Mouse (Mus musculus) bone marrow, adult 2 months (tissue): ENCODE measurements around the gene Epb41l1. TPM values are rescaled to one million over a fixed set of nuclear protein-coding genes. Genes with fewer than 3 reads are reported as not detected.
A peak's percentile ranks its signal among the peaks of the same experiment; 100 is the strongest.

Experiments
- H3K27ac ChIP-seq: fragments of 200-500 bp; 2 replicates; pipeline ENCODE4 v1.5.1; 2012; ENCODE audit warnings: low read depth, mild to moderate bottlenecking, control low read depth, inconsistent platforms, low read length; ENCODE audit not compliant: control insufficient read depth, poor library complexity, insufficient read depth
- H3K4me1 ChIP-seq: fragments of 200-500 bp; 2 replicates; pipeline ENCODE4 v1.6.1; 2011; ENCODE audit warnings: low read length; ENCODE audit not compliant: control insufficient read depth, insufficient read depth
- H3K4me3 ChIP-seq: fragments of 200-500 bp; replicated peaks from 2 replicates; pipeline ENCODE3; 2011; ENCODE audit warnings: mild to moderate bottlenecking, low read depth, low read length, control low read depth; ENCODE audit not compliant: control insufficient read depth
- CTCF ChIP-seq: fragments of 200-500 bp; IDR thresholded peaks from 2 replicates; pipeline ENCODE4 v1.5.1; 2011; ENCODE audit warnings: low read length, control low read depth; ENCODE audit not compliant: control insufficient read depth, insufficient read depth
- POLR2A ChIP-seq: fragments of 200-500 bp; IDR thresholded peaks from 2 replicates; pipeline ENCODE4 v1.6.1; 2011; ENCODE audit warnings: low read depth, mild to moderate bottlenecking, control low read depth, low read length, borderline replicate concordance; ENCODE audit not compliant: control insufficient read depth
- WGBS: fragments of 180-500 bp; shearing (Covaris S2); methylation state at CpG from one replicate; pipeline ENCODE4 v1.1.7; 2018; 5-methylcytosine and 5-hydroxymethylcytosine counted together
- polyA plus RNA-seq: library from polyadenylated mRNA; stranded (reverse); fragments of >200 nt; gene quantifications from 2 replicates; pipeline ENCODE4 v1.2.4, GENCODE M21; 2011; ENCODE audit warnings: low replicate concordance; ENCODE audit not compliant: missing spikeins, insufficient read depth, insufficient read length

Epb41l1 gene
- polyA plus RNA-seq, 1 experiment, result 9.1 TPM

GRCm38 (mm10) chr2:156470938-156471337 lies 50.2 kb downstream of the Epb41l1 start:
- H3K4me3 ChIP-seq, result no peak overlapping the region
- TF ChIP-seq CTCF (no peak), POLR2A (no peak)
- H3K4me1 ChIP-seq, result no peaks in the 10 kb centered on the region
- 91% methylated on average over 7 of the region's 7 CpGs for WGBS
- H3K27ac ChIP-seq, result no peak overlapping the region

DNA sequence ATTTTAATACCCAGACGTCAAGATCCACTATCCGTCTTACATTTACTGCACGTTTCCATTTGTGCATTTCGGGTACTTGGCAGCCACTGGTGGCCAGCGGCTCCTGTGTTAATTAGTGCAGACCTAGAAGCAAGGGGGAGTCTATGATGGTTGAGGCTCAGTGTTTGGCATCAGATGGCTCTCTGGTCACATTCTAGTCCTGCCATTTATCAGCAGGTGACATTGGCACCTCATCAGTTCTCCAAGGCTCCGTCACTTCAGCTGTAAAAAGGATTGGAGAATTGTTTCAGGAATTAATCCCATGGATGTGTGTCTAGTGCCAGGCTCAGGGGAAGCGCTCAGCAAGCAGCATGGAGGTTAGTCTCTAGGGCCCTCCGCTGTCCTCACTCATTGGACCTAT lies 51.6 kb downstream of the Epb41l1 start:
- Histone ChIP-seq H3K4me1 (no peaks in the 10 kb centered on the region), H3K27ac (no peak overlapping the region), H3K4me3 (no peak overlapping the region)
- WGBS, result 81% methylated on average over 8 of the region's 8 CpGs
- TF ChIP-seq POLR2A (no peak), CTCF (no peak)

DNA sequence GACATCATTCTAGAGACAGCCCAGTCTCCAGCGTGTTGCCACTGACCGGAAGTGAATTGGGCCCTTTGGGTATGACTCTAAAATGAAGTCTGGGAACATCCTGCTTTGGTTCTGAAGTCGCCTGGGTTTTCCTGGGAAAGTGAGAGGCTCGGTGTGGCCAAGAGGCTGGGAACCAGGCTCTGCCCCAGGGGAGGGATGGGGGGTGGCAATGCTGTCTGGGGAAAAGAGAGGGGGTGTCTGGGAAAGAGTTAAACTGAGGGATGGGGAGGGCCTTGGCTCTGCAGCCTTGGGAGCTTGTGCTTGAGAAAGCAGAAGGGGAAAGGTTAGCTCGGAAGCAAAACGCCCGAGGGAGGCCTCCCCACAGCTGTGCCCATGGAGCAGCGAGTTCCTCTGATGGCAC lies 53.0 kb downstream of the Epb41l1 start:
- Histone ChIP-seq H3K27ac (no peak overlapping the region), H3K4me3 (no peak overlapping the region), H3K4me1 (no peaks in the 10 kb centered on the region)
- TF ChIP-seq CTCF, result no peak
- TF ChIP-seq POLR2A, result no peak
- WGBS, result 70% methylated on average over 8 of the region's 8 CpGs

DNA sequence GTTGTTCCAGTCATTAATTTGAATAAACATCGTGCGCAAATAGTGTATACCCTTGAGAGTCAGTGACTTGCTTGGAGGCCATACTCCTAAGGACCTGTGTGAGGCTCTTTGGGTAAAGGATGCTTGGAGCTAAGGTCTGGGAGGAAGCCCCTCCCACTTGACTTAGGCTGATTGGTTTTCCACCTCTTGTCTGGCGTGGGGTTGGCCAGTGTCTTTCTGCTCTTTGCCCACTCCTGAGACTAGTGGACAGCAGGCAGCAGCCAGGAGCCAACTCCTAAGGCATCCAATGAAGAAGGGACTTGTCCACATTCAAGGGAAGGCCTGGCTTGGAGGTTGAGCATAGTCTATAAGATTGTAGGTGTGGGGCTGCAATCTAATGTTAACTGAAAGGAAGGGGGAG lies 53.4 kb downstream of the Epb41l1 start:
- 51% methylated on average over 3 of the region's 3 CpGs for WGBS
- TF ChIP-seq POLR2A (no peak), CTCF (no peak)
- no peaks in the 10 kb centered on the region for H3K4me1 ChIP-seq
- no peak overlapping the region for H3K4me3 ChIP-seq
- H3K27ac ChIP-seq, result no peak overlapping the region

DNA sequence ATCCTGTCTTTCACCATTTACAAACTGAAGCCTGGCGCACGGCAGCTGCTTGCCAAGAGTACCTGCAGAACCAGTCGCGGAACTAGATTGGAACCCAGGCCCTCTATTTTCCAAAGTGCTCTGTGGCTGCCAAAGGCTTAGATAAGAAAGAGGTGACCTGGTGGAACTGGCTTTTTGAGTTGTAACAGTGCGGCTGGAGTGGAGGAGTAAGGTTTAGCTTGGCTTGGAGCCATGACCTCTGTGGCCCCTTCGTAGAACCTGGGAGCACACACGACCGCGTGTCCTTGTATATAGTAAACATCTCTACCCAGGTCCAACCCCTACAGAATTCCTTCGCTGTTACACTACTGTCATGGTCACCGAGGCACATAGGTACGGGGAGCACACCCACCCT lies 54.2 kb downstream of the Epb41l1 start:
- Histone ChIP-seq H3K4me1 (no peaks in the 10 kb centered on the region), H3K4me3 (no peak overlapping the region), H3K27ac (no peak overlapping the region)
- TF ChIP-seq CTCF (no peak), POLR2A (no peak)
- 34% methylated on average over 12 of the region's 12 CpGs for WGBS

DNA sequence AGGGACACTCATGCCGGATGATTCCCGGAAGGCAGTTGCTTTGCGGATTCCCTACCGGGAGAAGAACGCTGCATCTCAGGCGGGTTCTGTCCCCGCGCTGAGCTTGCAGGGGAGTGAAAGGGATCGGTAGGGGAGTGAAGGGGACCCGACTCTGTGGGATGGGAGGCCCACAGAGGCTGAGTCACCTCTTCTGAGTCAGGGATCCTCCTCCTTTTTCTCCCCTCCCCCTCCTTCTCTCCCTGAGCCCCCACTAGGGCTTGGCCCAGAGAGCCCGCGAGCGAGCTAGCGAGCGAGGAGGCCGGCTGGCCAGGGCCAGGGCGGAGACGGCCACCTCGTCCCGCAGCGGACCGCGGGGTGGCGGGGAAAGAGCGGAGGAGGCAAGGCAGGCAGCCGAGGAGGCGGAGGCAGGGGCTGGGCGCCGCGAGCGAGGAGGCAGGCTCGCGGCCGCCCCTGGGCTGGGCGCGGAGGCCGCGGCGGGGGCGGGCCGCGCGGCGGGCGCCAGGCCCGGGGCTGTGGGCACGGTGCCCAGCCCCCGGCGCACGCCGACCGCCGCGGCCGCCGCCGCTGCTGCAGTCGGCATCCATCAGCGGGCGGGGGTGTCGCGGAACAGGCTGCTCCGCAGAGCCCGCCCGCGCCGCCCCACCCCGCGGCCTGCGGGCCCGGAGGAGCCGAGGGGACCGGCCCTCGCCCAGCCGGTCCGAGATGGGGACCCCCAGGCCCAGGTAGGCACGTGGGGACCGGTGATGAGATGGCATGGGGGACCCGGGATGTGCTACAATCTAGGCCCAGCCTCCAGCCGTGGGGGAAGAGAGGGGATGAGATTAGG lies 54.8 kb downstream of the Epb41l1 start:
- H3K4me1 ChIP-seq, result no peaks in the 10 kb centered on the region
- H3K27ac ChIP-seq, result no peak overlapping the region
- 4% methylated on average over 78 of the region's 80 CpGs for WGBS
- H3K4me3 ChIP-seq, result peak overlapping the region; percentile 17
- TF ChIP-seq CTCF (no peak), POLR2A (no peak)

GRCm38 (mm10) chr2:156476111-156476747 lies 55.5 kb downstream of the Epb41l1 start:
- no peak for TF ChIP-seq POLR2A
- no peak for TF ChIP-seq CTCF
- Histone ChIP-seq H3K27ac (no peak overlapping the region), H3K4me1 (no peaks in the 10 kb centered on the region), H3K4me3 (no peak overlapping the region)
- WGBS, result 36% methylated on average over 8 of the region's 8 CpGs

DNA sequence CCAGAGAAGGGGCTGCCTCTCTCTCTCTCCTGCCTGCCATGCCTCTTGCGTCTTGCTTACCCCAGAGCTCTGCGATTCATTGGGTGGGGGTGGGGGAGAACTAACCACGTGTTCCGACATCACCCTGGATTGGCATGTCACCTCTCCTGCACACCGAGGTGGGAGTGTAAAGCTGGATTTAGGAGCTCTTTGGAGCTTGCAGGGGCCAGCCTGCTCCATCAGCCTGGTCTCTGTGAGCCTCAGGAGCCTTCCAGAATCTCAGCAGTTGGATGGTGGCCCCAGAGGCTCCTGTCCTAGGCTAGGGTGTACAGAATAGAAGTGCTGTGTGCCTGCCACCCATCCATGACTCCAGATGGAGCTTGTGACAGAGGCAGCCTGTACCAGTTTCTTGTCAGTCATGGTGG lies 56.0 kb downstream of the Epb41l1 start:
- WGBS, result 64% methylated on average over 5 of the region's 5 CpGs
- TF ChIP-seq CTCF (no peak), POLR2A (no peak)
- Histone ChIP-seq H3K27ac (no peak overlapping the region), H3K4me1 (no peaks in the 10 kb centered on the region), H3K4me3 (no peak overlapping the region)
